Mouse (Mus musculus) right cerebral cortex, postnatal 10 days (tissue): ENCODE measurements around the gene Zc3h13.
A peak's percentile ranks its signal among the peaks of the same experiment; 100 is the strongest.

ENCODE experiments used
- DNase-seq, 2 experiments: peaks; one replicate each; pipeline ENCODE4 v3.0.0; 2021; ENCODE audit warnings: low spot score in 2 of 2

Gene Zc3h13

DNA sequence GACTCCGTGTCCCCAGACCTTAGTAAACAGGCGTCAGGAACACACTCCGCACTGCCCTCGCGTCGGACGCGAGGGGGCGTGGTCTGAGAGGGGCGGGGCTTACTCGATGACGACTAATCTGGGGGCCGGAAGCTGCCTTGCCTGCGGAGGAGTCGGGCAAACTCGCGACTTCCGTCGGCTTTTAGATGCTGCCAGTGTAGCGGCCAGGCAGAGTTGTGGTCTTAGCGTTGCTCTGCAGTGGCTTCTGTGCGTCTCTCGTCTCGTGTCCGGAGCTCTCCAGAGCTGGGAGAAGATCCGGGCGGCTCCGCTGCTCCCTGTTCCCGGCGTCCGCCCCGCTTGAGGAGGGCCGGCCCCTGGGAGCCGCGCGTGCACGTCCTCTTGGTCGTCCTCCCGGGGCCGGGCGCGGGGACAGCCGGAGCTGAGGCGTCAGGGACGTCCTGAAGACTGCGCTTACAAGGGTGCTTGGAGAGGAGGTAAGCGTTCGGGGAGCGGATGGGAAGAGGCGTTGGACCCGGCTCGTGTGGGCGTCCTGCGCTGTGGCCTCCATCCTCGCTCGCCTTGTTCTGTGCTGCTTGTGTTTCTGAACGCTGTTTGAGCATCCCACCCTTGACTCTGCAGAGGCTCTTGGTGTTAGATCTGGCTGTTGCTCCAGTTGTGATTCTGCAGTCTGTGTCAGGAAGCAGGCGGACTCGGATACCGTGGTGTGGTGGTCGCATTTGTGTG is at the start of gene Zc3h13:
Gene Zc3h13, plus strand, starts transcription at position 181 of the 723 bp plus-strand sequence.
- DNase-seq = peak; percentile 96 to 97

DNA sequence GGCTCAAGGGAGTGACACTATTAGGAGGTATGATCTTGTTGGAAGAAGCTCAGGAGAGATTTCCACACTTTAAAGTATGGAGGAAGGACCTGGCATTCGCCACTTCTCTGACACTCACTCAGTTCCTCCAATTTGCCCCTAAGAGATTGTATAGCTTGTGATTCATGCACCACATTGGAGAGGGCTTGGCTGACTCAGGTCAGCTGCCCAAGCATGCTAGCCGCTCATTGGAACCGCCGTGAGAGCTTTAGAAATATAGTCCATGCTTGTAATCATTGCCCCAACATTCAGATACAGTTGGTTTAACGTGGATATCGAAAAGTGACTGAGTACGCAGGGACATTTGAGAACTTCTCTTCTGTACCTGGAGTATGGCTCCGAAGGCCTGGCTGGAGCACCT is 48.6 kb upstream of the Zc3h13 start:
- DNase-seq = peak in 1 of 2 experiments; percentile 19

DNA sequence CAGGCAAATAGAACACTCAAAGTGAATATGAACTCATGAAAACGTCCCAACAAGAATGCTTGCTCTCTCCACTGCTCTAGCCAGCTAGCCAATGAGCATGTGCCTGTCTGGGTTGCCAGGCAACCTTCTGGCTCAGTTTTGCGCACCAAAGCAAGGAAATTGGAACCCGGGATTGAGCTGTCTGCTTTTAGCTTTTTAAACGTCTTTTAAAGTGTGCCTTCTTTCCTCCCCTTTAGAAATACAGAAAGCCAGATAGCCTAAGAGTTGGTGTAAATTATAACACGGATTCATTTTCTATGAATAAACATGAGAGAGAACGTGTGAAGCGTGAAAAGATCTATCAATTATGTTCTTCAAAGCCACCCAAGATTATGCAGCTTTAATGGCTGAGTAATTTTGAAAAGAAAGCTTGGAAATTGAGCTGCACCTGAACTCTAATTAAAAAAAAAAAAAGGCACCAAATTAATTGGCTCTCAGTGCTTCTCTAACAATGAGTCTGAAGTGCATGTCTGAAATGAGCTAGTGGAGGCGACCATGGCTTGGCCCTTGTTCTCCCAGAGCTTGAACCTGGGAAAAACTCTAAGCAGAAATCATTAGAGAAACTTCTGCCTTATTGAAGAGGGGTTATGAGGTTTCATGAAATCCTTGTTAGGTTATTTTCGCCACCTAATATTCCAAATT is 48.1 kb upstream of the Zc3h13 start:
- peak; percentile 78 to 87 for DNase-seq

DNA sequence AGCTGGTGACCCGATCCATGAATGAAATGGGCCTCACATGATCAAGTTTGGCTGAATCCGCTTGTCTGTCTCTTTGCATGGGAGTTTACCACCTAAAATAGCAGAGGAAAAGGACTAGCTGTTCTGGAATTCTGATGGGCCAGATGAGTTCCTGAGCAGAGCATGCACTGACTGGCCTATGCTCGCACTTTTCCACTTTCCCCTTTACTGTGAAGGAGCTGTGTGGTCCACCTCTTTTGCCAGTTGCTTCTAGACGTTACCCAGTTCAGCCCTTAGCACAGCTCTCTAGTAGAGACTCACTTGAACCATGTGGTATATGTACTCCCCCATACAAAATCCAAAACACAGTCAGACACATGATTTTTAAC is 47.6 kb upstream of the Zc3h13 start:
- no peak for DNase-seq

DNA sequence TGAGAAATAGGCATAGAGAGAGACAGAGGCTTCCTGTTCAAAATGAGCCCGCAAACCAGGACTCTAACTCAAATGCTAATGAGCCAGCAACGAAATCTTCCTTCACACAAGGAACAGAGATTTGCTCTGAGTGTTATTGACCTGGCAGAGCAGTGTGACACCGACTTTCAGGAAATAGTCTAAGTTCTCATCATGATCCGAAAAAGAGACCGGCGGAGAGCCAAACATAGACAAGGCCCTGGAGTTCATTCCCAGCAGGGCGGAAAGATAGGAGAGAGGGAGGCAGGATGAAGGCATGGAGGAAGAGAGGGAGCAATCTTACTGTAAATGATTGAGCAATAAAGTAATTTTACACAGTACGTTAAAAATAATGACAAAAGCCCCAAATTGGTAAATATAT is 47.1 kb upstream of the Zc3h13 start:
- DNase-seq = no peak

DNA sequence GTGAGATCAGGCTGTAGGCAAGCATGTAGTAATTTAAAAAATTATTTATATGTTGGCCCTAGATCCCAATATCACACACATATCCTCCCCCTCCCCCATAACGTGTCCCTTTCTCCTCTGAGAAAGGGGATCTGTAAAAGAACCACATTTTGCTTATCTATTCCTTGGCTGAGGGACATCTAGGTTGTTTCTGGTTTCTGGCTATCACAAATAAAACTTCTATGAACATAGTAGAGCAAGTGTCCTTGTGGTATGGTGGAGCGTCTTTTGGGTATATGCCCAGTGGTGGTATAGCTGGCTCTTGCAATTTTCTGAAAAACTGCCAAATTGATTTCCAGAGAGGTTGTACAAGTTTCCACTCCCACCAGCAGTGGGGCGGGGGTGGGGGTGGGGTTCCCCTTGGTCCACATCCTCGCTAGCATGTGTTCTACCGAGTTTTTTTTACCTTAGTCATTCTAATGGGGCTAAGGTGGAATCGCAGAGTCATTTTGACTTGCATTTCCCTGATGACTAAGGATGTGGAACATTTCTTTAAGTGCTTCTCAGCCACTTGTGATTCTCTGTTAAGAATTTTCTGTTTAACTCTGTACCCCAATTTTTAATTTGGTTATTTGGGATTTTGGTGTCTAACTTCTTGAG is 46.0 kb upstream of the Zc3h13 start:
- DNase-seq = no peak

DNA sequence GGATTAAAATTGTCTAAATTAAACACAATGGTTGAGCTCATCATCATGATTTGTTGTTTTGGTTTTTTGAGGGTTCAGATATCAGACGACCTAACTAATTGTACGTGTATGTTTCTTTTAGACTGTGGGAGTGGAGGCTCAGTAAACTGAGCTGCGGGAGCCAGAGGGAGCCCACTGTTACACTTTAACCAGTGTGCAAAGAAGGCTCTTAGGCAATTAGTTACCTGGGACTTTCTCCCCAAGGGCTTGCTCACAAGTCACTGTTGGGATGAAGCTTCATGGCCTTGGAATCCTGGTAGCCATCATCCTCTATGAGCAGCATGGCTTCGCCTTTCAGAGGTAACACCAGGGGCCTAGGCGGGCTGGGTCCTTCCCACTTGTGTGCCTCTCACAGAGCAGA is 42.1 kb upstream of the Zc3h13 start, which contains the start of gene Cpb2:
Gene Cpb2, plus strand, starts transcription at position 201 of the 400 bp plus-strand sequence.
- DNase-seq = no peak

DNA sequence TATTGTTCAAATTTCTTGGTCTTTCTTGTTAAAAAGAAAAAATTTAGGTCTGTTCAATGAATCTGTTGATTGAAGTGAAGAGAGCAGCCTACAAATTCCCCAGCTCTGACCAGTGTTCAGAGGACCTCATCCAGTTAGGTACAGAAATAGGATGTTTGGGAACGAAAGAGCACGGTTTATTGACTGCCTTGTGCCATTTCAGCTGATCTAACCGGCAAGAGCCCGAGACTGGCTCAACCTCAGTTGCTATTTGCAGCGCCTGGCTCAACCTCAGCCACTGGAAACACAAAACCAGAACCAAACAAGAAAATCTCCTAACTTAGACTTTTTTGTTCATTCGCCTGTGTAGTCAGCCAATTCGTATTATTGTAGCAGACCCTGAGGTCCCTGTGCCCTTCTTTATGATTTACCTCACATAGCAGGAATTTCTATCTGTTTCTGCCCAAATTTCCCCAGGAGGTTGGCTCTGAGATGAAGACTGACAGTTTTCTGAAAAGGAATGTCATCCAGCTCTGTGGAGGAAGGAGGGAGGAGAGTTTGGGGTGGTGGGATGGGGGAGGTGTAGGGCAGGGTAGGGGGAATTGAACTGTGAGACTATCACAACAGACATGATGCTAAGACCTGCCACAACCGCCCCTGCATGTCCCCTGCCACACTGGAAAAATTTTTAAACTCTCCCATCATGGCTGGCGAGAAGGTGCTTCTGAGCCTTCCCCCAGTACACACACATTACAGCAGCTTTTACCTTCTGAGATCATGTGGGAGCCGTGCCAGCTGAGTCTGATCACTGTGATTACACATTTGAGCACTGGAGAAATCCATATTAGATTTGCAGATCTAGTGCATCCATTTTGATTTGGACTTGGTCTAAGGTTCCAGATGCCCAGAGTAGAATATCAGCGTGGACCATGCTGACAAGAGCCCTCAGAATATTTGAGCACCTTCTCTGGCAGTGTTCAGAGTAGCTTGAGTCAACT is 37.9 kb upstream of the Zc3h13 start:
- DNase-seq = peak in 1 of 2 experiments; percentile 26

DNA sequence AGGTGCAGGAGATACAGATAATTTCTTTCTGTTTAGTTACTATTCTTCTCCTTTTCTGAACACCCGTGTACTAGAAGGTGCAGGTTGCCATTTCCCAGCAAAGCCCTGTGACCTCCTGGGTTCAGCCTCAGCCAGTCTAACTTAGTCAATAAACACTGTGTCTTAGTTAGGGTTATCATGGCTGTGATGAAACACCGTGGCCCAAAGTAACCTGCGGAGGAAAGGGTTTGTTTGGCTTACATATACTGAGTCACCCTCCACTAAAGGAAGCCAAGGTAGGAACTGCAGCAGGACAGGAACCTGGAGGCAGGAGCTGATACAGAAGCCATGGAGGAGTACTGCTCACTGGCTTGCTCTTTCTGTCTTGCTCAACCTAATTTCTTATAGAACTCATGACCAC is 33.7 kb upstream of the Zc3h13 start:
- no peak for DNase-seq

DNA sequence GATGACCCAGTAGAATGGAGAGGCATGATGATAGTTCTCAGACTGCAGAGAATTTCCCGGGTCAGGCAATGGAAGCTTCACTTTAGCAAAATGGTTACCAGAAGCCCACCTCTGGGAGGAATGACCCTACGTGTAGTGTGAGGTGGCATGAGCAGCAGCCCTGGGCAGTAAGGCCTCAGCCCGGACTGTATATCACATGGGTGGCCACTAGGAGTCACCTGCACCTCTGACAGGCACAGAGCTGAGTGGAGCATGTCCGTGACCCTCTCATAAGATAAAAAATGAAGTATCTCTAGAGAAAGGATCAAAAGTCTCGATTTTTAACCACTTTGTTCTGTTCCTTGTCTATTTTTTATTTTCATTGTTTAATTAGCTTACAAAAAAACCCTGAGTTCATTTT is 27.7 kb upstream of the Zc3h13 start:
- DNase-seq = no peak

DNA sequence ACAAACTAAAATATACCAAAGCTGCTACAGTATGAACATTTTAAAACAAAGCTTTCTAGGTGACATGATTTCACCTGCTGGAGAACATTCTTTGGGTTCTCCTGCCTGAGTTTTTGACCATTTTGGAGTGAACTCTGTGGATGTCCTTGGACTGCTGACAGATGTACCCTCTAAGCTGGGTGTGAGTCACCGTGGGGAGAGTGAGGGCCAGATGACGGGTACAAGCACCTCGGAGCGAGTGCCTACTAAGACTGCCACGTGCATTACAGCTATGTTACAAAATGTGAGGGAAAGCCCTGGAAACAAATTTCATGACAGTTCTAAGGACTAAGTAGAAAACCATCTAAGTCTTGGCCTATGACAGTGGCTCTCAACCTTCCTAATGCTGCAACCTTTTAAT is 14.6 kb upstream of the Zc3h13 start:
- no peak for DNase-seq

DNA sequence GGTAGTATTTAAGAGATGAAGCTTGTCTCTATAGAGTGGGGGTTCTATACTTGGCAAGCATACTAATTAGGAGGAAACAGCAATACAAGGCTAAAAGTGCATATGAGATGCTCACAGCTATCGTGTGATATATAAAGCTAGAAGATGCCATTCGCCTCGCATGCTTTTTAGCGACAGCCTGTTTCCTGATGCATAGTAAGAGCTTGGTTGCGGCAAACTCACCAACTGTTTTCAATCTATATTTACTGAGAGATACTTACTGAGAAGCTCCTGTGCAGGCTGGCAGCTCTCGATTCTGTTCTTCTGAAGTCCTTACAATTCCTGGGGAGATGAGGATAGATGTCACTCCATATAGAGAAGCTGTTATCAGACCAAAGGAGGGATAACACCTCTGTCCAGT is 4.5 kb upstream of the Zc3h13 start:
- peak; percentile 51 to 79 for DNase-seq

DNA sequence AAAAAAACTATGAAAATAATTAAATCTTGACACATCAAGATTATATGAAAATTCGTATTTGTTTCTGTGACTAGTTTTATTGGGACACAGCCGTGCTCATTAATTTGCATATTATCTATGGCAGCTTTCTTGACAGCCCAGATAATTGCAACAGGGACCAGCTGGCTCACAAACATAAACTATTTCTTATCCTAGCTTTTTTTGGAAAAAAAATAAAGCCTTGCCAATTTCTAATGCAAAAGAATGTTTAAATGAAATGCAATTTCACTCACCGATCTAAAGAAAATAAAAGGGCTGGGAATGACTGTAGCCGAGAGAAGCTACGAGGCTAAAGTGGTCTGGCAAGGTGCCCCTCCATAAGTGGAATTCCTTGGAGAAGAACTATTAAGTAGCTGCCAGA is 3.8 kb upstream of the Zc3h13 start:
- no peak for DNase-seq

DNA sequence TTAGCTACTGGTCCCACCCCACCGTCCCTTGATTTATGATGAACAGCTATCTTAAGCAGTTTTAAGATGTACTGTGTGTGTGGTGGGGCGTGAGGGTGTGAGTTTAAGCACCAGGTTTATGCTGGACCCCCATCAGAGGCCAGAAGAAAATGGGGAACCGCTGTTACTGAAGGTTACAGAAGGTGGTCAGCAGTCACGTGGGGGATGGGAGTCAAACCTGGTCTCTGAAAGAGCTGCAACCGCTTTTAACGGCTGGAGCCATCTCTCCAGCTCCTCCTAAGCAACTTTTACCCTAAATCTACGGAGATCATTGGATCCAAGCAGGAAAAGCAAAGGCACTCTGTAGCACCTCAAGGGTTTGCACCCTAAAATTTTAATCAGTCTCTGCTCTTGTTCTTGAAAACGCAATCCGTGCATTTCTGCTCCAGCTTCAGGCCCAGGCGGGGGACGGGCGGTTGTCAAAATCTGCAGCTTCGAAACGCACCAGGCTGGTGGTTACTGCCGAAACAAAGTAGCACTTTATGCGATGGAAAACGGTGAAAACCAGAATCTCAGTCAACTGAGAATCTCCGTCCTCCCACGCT is 472 bp upstream of the Zc3h13 start:
- DNase-seq = peak; percentile 29 to 46

DNA sequence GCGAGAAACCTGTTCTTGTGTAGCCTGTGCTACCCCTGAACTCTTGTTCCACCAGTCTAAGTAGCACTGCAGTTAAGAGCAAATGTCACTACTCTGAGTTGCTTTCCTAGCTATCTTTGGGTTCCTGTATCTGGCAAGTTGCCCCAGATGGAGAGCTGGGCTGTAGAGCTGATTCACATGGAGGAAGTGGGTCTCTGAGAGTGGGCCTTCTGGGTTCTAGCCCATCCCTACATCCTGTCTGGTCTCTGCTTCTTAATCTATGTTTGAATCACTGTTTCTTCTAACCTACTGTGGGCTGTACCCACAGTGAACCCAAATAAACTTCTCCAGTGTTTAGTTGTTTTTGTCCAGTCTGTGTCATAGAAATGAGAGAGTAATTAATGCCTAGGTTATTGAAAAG is 16.9 kb downstream of the Zc3h13 start:
- peak in 1 of 2 experiments; percentile 37 for DNase-seq

DNA sequence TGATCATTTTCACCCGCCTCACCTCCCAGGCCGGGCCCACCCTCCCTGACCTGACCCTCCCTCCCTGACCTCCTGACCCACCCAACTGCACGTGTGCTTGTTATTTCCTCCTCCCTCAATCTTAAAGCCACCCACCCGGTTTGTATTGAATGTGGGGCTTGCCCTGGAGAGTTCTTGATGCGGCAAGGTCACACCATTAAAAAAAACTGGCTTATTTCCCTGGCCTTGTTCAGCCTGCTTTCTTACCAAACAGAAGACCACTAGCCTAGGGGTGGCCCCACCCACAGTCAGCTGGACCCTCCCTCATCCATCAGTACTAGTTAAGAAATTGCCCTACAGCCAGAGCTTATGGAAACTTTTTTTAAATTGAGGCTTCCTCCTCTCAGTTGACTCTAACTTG is 19.6 kb downstream of the Zc3h13 start:
- DNase-seq = no peak

DNA sequence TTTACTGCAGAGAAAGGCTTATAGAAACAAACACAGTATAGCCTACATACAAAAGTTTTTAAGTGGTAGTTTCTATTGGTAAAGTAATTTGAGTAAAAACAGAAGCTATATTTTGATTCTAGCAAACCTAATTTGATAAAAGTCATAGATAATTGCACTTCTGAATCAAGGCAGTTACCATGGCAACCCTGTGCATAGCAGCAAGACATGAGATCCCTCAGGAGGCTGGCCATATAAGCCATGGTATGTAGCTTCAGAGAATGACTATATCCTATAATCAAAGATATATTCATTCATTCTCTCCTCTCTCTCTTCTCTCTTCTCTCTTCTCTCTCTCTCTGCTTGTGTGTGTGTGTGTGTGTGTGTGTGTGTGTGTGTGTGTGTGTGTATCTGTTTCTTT is 23.7 kb downstream of the Zc3h13 start:
- no peak for DNase-seq

DNA sequence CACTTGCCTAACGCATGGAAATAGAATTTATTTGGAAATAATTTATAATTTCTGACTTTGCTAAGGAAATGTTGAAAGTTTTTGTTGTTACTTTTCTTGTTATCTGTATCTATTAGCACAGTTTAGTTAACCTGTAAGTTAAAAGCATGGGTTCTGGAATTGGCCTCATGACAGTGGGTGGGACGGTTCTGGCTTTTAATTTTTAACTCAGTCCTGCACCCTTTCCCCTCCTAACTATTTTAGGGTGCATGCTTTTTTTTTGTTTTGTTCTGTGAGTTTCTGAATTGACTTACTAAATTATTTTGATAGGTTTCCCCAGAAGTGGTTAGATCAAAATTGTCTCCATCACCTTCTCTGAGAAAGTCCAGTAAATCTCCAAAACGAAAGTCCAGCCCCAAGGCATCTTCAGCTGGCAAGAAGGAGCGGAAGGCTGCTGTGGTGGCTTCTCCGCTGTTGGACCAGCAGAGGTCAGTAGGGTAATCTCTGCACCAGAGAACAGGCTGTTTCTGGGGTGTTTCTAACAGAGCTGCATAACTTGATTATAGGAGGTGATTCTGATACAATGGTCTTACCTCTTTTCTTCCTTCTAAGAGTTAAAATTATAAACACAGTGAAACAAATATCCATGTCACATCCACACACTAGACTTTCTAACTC is 25.3 kb downstream of the Zc3h13 start:
- no peak for DNase-seq

DNA sequence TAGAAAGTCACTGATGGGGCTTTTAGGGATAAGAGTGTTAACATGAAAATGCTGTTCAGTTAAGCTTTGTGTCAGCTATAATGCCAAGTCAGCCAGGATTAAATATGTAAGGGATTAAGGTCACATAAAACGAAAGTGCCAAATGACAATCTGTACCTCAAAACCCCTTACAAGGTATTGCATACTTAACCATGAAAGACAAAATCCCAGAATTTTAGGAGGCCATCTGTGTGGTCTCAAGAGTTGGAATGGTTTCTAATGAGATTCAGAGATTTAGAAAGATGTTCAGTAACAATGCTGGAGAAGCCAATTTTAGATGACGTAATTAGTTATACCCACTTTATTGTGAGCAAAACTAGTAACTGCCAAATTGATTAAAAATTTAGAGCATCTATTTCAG is 30.3 kb downstream of the Zc3h13 start:
- no peak for DNase-seq

DNA sequence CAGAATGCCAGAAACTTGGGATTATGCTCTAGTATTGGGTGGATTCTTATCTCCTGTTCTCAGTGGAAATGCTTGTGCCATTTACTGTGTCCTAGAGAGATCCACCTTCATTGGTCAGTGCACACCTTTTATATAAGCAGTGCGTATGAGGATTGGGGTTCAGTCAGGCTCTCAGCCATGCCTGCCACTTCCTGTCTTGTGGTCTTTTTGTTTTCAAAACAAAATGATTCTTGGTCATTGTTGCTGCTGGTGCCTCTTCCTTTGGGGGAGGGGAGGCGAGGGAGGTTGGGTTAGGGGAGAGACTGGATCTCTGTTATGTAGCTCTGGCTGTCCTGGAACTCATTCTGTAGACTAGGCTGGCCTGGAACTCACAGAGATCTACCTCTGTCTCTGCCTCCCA is 34.6 kb downstream of the Zc3h13 start:
- no peak for DNase-seq

DNA sequence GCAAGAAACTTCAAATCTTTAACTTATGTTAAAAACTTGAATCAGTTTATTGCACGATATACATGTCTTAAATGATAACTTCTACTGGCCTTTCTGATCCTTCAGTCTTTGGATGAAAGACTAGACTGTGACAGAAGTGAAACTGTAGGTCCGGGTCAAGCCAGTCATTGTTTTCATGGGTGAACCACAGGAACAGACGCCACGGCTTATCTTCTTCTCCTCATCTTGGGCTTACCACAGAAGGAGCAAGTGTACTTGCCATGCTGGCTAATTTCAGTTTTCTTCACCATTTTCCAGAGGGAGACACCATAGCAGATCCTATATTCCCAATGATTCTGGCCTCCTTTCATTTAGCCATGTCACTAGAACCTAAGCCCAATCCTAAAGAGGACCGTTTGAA is 36.1 kb downstream of the Zc3h13 start:
- no peak for DNase-seq
